Mouse (Mus musculus): ENCODE measurements around the gene Cachd1. TPM values are rescaled to one million over a fixed set of nuclear protein-coding genes. Genes with fewer than 3 reads are reported as not detected.
A peak's percentile ranks its signal among the peaks of the same experiment; 100 is the strongest.

Gene Cachd1
- polyA plus RNA-seq, 1 experiment from 2014 or later = 52.5 TPM

- no peak overlapping the region for H3K9ac ChIP-seq
- no peak for ATAC-seq (ENCODE audit: insufficient number of reproducible peaks, insufficient read depth, low FRiP score, low TSS enrichment, low read depth)
- no peaks in the 10 kb centered on the region for H3K27me3 ChIP-seq
- 50% methylated on average over 3 of the region's 3 CpGs for WGBS
- H3K4me1 ChIP-seq = no peaks in the 10 kb centered on the region
- H3K4me2 ChIP-seq = no peak overlapping the region
- H3K36me3 ChIP-seq = no peaks in the 10 kb centered on the region
- H3K9me3 ChIP-seq = no peaks in the 10 kb centered on the region
- no peak overlapping the region for H3K4me3 ChIP-seq
- no peak overlapping the region for H3K27ac ChIP-seq
Observed at GRCm38 (mm10) chr4:100768606-100769005, 7.9 kb upstream of the Cachd1 start.

- H3K4me3 ChIP-seq = peak overlapping the region; percentile 99
- no peaks in the 10 kb centered on the region for H3K27me3 ChIP-seq
- under 1% methylated on average over 62 of the region's 68 CpGs for WGBS
- H3K9ac ChIP-seq = peak overlapping the region; percentile 100
- H3K36me3 ChIP-seq = no peaks in the 10 kb centered on the region
- H3K27ac ChIP-seq = peak overlapping the region; percentile 98
- peak overlapping the region; percentile 76 for H3K4me2 ChIP-seq
- peak; percentile 16; the same call in 1 of the 2 replicates for ATAC-seq (ENCODE audit: insufficient number of reproducible peaks, insufficient read depth, low FRiP score, low TSS enrichment, low read depth)
- H3K4me1 ChIP-seq = peaks cover 36% of the 10 kb centered on the region
- H3K9me3 ChIP-seq = no peaks in the 10 kb centered on the region
Observed at GRCm38 (mm10) chr4:100776871-100777375, 448 bp downstream of the Cachd1 start.

GRCm38 (mm10) chr4:100777376-100778041, 1.0 kb downstream of the Cachd1 start:
- Histone ChIP-seq H3K27me3 (no peaks in the 10 kb centered on the region), H3K9me3 (no peaks in the 10 kb centered on the region), H3K27ac (peak overlapping the region; percentile 98), H3K4me3 (peak overlapping the region; percentile 99), H3K9ac (peak overlapping the region; percentile 100), H3K4me2 (peak overlapping the region; percentile 76), H3K36me3 (no peaks in the 10 kb centered on the region), H3K4me1 (peaks cover 40% of the 10 kb centered on the region)
- WGBS = under 1% methylated on average over 42 of the region's 42 CpGs
- ATAC-seq (ENCODE audit: insufficient number of reproducible peaks, insufficient read depth, low FRiP score, low TSS enrichment, low read depth) = 0 out of 2 replicates have a peak, but pooled peaks have one; percentile 32

DNA sequence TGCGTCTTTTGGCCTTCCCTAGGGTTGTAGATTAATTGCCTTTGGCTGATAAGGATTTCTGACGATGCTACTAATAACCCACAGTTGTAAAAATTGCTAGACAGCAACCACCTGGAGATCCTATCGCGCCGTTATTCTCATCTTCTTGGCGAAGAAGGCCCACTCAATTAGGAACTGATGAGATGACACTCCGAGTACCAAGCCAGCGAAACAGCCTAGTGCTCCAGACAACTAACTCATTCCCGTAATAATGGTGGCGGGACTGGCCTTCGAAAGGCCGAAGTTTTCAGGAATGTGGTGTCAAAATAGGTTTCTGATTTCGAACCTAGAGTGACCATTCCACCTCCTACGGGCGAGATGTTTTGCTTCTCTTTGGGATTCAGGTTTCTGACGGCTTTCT, 1.6 kb downstream of the Cachd1 start:
- 2% methylated on average over 16 of the region's 16 CpGs for WGBS
- peak overlapping the region; percentile 100 for H3K9ac ChIP-seq
- H3K4me3 ChIP-seq = peak overlapping the region; percentile 99
- no peak for ATAC-seq (ENCODE audit: insufficient number of reproducible peaks, insufficient read depth, low FRiP score, low TSS enrichment, low read depth)
- peak overlapping the region; percentile 76 for H3K4me2 ChIP-seq
- no peaks in the 10 kb centered on the region for H3K9me3 ChIP-seq
- peaks cover 46% of the 10 kb centered on the region for H3K4me1 ChIP-seq
- no peaks in the 10 kb centered on the region for H3K27me3 ChIP-seq
- H3K36me3 ChIP-seq = no peaks in the 10 kb centered on the region
- peak overlapping the region; percentile 98 for H3K27ac ChIP-seq

GRCm38 (mm10) chr4:100779023-100779422, 2.5 kb downstream of the Cachd1 start:
- WGBS = 18% methylated on average over 4 of the region's 4 CpGs
- no peak for ATAC-seq (ENCODE audit: insufficient number of reproducible peaks, insufficient read depth, low FRiP score, low TSS enrichment, low read depth)
- Histone ChIP-seq H3K27ac (peak overlapping the region; percentile 98), H3K27me3 (no peaks in the 10 kb centered on the region), H3K9ac (peak overlapping the region; percentile 100), H3K36me3 (peaks cover 1% of the 10 kb centered on the region; the same call in 1 of the 2 replicates), H3K4me2 (peak overlapping the region; percentile 76), H3K4me3 (peak overlapping the region; percentile 99), H3K9me3 (no peaks in the 10 kb centered on the region), H3K4me1 (peaks cover 55% of the 10 kb centered on the region)

GRCm38 (mm10) chr4:100779695-100780094, 3.2 kb downstream of the Cachd1 start:
- Histone ChIP-seq H3K27ac (peak overlapping the region; percentile 12; the same call in 1 of the 2 replicates), H3K27me3 (no peaks in the 10 kb centered on the region), H3K4me1 (peaks cover 55% of the 10 kb centered on the region), H3K36me3 (peaks cover 2% of the 10 kb centered on the region; the same call in 1 of the 2 replicates), H3K9me3 (no peaks in the 10 kb centered on the region), H3K4me2 (peak overlapping the region; percentile 76), H3K9ac (peak overlapping the region; percentile 100), H3K4me3 (peak overlapping the region; percentile 99)
- 8% methylated on average over 5 of the region's 5 CpGs for WGBS
- no peak for ATAC-seq (ENCODE audit: insufficient number of reproducible peaks, insufficient read depth, low FRiP score, low TSS enrichment, low read depth)

DNA sequence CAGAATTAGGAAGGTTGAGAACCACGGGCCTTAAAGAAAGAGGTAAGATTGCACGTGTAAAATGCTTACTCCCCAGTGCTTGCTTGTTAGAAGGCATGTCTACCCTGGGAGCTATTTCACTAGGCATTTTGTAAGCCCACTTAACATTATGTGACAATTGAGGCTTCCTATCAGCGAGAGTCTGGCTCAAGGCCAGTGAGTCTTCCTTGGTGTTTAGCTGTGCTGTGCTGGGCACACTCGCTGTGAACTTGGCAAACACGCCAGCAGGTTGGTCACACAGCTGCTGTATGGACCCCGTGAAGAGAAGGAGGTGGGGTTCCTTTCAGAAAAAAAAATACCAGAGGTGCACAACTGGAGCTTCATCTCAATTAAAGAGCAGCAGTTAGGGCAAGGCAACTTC, 4.4 kb downstream of the Cachd1 start:
- H3K9me3 ChIP-seq = no peaks in the 10 kb centered on the region
- ATAC-seq (ENCODE audit: insufficient number of reproducible peaks, insufficient read depth, low FRiP score, low TSS enrichment, low read depth) = no peak
- WGBS = 53% methylated on average over 6 of the region's 6 CpGs
- H3K9ac ChIP-seq = peak overlapping the region; percentile 100
- H3K4me1 ChIP-seq = peaks cover 51% of the 10 kb centered on the region
- no peaks in the 10 kb centered on the region for H3K27me3 ChIP-seq
- H3K27ac ChIP-seq = no peak overlapping the region
- peak overlapping the region; percentile 99 for H3K4me3 ChIP-seq
- peaks cover 2% of the 10 kb centered on the region; the same call in 1 of the 2 replicates for H3K36me3 ChIP-seq
- peak overlapping the region; percentile 76 for H3K4me2 ChIP-seq

DNA sequence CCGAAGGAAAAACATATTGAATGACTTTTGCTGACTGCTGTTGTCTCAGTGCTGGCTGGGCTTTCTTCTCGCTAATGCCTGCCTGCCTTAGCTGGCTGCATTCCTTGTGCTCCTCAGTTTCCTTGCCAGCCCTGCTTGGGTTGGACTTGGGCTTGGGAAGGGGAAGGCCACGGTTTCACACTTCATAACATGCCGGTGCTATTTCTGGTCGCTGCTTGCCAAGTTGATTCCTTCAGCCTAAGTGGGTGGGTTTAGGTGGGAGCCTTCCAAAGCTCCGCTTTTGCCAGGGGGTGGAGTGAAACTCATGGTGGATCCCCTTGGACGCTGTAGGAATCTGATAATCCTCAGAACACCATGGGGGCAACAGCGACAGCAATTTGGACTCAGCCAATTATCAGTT, 5.9 kb downstream of the Cachd1 start:
- peaks cover 2% of the 10 kb centered on the region; the same call in 1 of the 2 replicates for H3K36me3 ChIP-seq
- H3K4me3 ChIP-seq = 0 out of 2 replicates have a peak overlapping the region, but pooled peaks have one; percentile 1
- no peak overlapping the region for H3K9ac ChIP-seq
- ATAC-seq (ENCODE audit: insufficient number of reproducible peaks, insufficient read depth, low FRiP score, low TSS enrichment, low read depth) = no peak
- peak overlapping the region; percentile 19; the same call in 1 of the 2 replicates for H3K27ac ChIP-seq
- H3K9me3 ChIP-seq = no peaks in the 10 kb centered on the region
- no peaks in the 10 kb centered on the region for H3K27me3 ChIP-seq
- H3K4me2 ChIP-seq = peak overlapping the region; percentile 37
- 35% methylated on average over 8 of the region's 8 CpGs for WGBS
- peaks cover 54% of the 10 kb centered on the region for H3K4me1 ChIP-seq

- no peak overlapping the region for H3K9ac ChIP-seq
- H3K4me2 ChIP-seq = peak overlapping the region; percentile 37; the same call in 1 of the 2 replicates
- WGBS = 77% methylated on average over 3 of the region's 3 CpGs
- no peak overlapping the region for H3K4me3 ChIP-seq
- no peaks in the 10 kb centered on the region for H3K27me3 ChIP-seq
- peaks cover 2% of the 10 kb centered on the region; the same call in 1 of the 2 replicates for H3K36me3 ChIP-seq
- peaks cover 56% of the 10 kb centered on the region for H3K4me1 ChIP-seq
- H3K9me3 ChIP-seq = no peaks in the 10 kb centered on the region
- ATAC-seq (ENCODE audit: insufficient number of reproducible peaks, insufficient read depth, low FRiP score, low TSS enrichment, low read depth) = no peak
- no peak overlapping the region for H3K27ac ChIP-seq
Observed at GRCm38 (mm10) chr4:100782891-100783290, 6.4 kb downstream of the Cachd1 start.

GRCm38 (mm10) chr4:100787201-100787600, 10.7 kb downstream of the Cachd1 start:
- H3K36me3 ChIP-seq = peaks cover 2% of the 10 kb centered on the region; the same call in 1 of the 2 replicates
- 77% methylated on average over 3 of the region's 3 CpGs for WGBS
- no peak; the same call in 1 of the 2 replicates for ATAC-seq (ENCODE audit: insufficient number of reproducible peaks, insufficient read depth, low FRiP score, low TSS enrichment, low read depth)
- H3K27ac ChIP-seq = no peak overlapping the region
- H3K9ac ChIP-seq = no peak overlapping the region
- no peak overlapping the region for H3K4me2 ChIP-seq
- H3K27me3 ChIP-seq = no peaks in the 10 kb centered on the region
- no peaks in the 10 kb centered on the region for H3K9me3 ChIP-seq
- no peak overlapping the region for H3K4me3 ChIP-seq
- peaks cover 37% of the 10 kb centered on the region for H3K4me1 ChIP-seq

DNA sequence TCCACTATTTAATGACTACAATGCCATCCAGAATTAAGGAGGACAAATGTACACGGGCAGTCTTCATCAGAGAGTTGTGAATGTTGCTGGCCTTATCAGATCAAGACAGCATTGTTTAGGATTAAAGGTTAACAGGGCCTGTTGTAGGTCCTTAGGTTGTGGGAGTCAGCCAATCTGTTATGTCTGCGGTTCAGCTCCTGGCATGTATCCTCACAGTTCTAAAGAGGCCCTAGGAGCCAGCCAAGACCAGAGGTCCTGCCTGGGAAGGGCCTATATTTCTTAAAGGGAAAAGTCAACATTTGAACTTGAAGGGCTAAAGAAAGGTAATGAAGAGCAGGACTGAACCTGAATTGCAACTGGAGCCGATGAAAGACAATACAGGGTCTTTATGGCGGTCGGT, 13.7 kb downstream of the Cachd1 start:
- no peak overlapping the region for H3K4me2 ChIP-seq
- no peaks in the 10 kb centered on the region for H3K36me3 ChIP-seq
- 81% methylated on average over 5 of the region's 5 CpGs for WGBS
- H3K9me3 ChIP-seq = no peaks in the 10 kb centered on the region
- H3K27ac ChIP-seq = no peak overlapping the region
- H3K9ac ChIP-seq = no peak overlapping the region
- no peaks in the 10 kb centered on the region for H3K27me3 ChIP-seq
- ATAC-seq (ENCODE audit: insufficient number of reproducible peaks, insufficient read depth, low FRiP score, low TSS enrichment, low read depth) = no peak
- no peak overlapping the region for H3K4me3 ChIP-seq
- peaks cover 45% of the 10 kb centered on the region for H3K4me1 ChIP-seq

DNA sequence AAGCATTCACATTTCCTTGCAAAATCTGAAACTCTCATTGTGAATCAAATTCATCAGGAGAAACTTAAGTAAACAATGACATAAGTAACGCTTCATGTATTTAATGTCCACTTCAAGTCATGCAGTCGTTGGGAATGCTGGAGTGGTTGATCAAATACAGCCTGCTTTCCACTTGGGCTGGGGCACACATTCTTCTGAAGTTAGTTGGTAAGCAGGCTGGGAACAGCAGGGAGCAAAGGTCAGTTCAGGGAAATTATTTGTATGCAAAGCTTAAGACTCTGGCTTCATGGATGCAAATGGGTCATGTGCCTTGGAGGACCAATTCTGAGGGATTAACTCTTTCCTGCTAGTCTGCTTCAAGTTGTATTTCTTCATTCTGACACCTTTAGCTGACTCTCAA, 16.7 kb downstream of the Cachd1 start:
- no peak overlapping the region for H3K27ac ChIP-seq

More for the DNA sequence above, 16.7 kb downstream of the Cachd1 start:
- H3K9ac ChIP-seq = no peak overlapping the region
- no peak overlapping the region for H3K4me3 ChIP-seq
- H3K27me3 ChIP-seq = no peaks in the 10 kb centered on the region
- H3K4me1 ChIP-seq = peaks cover 62% of the 10 kb centered on the region
- WGBS = 10% methylated on average over 2 of the region's 2 CpGs
- H3K4me2 ChIP-seq = no peak overlapping the region
- no peaks in the 10 kb centered on the region for H3K9me3 ChIP-seq
- no peaks in the 10 kb centered on the region for H3K36me3 ChIP-seq
- no peak for ATAC-seq (ENCODE audit: insufficient number of reproducible peaks, insufficient read depth, low FRiP score, low TSS enrichment, low read depth)

All from embryonic facial prominence, embryonic 13.5 days (tissue).